Mouse (Mus musculus) neutrophil, adult 59 days (primary cell): ENCODE results near the gene Atf7ip. TPM values are rescaled to one million over a fixed set of nuclear protein-coding genes. Genes with fewer than 3 reads are reported as not detected.

ENCODE experiments used
- total RNA-seq, 2 experiments: library from RNA; stranded (reverse); gene quantifications; 1 replicate in 1 of 2; 2 replicates in 1 of 2; pipeline ENCODE4 v1.2.4; 2023

Atf7ip gene
- total RNA-seq: 100 to 1,000 TPM; 198 to 221 TPM

GRCm38 (mm10) chr6:136505867-136506266 lies at the start of gene Atf7ip:
Gene Atf7ip, plus strand, starts transcription at chr6:136506167.

Other genes with a start within 250 kb of the Atf7ip start
- not detected for gene Gm8994, start 178.6 kb upstream of the Atf7ip start, total RNA-seq
- gene E330021D16Rik, start 90.6 kb upstream of the Atf7ip start, total RNA-seq: not detected
- 100 to 1,000 TPM; 638 to 655 TPM for gene Plbd1, start 155.8 kb downstream of the Atf7ip start, total RNA-seq